Mouse (Mus musculus): ENCODE measurements at regions not wholly inside any gene's neighbourhood (a gene's known extent, or its start where the extent isn't known, plus 50 kb on each side); places are given as distances from the start of the nearest gene placed in this dataset.

DNA sequence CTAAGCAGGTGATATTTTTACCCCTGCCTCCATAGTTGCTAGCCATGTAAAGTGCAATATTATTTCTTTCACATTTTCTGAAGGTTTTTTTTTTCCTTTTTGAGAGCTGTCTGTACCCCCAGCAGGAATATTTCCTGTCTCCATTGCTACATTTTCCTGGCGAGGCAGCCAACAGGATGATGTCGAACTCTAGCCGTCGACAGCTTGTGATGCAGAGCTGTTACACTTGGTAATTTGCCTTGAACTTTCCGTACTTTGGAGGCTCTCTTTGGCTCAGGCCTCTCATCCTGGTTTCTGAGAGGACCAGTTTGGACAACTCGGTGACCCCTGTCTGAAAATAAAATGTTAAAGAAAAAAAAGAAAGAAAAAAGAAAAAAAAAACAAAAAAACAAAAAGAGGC, 260.3 kb downstream of the 4933412E24Rik start:
- H3K36me3 ChIP-seq, result no peaks in the 10 kb centered on the region
- WGBS, result 37% methylated on average over 6 of the region's 6 CpGs
- no peak overlapping the region for H3K27ac ChIP-seq (replicated peaks)
- H3K9ac ChIP-seq, result no peak overlapping the region
- H3K27me3 ChIP-seq, result no peaks in the 10 kb centered on the region
- no peak overlapping the region for H3K4me3 ChIP-seq (replicated peaks)
- no peaks in the 10 kb centered on the region for H3K9me3 ChIP-seq (replicated peaks)
- peaks cover 7% of the 10 kb centered on the region; the same call in 1 of the 2 replicates for H3K4me1 ChIP-seq
- ATAC-seq (ENCODE audit: insufficient number of reproducible peaks, low FRiP score, low TSS enrichment, low read depth), result no peak
- no peak overlapping the region for H3K4me2 ChIP-seq (replicated peaks)

DNA sequence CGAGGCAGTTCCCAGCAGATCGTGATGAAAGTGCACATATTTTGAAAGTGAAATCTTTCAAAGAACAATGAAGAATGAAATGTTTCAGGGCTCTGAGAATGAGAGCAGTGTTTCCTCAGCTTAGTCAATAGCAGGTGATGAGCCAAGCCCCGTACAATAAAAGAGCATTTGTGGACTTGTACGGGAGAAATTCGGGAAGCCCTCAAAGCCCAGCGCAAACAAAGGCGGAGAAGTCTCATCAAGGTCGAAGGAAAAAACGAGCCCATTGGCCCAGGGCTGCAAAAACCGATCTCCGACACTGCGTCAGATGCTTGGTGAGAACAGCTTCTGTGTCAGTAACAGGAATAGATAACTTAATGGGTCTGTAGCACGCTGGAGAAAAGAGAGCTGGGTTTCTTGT, 261.5 kb downstream of the 4933412E24Rik start:
- H3K9ac ChIP-seq, result no peak overlapping the region
- no peaks in the 10 kb centered on the region for H3K27me3 ChIP-seq
- no peaks in the 10 kb centered on the region for H3K36me3 ChIP-seq
- H3K4me1 ChIP-seq, result peaks cover 6% of the 10 kb centered on the region; the same call in 1 of the 2 replicates
- no peak overlapping the region for H3K4me2 ChIP-seq (replicated peaks)
- H3K27ac ChIP-seq (replicated peaks), result no peak overlapping the region
- 76% methylated on average over 13 of the region's 13 CpGs for WGBS
- H3K4me3 ChIP-seq (replicated peaks), result no peak overlapping the region
- no peak for ATAC-seq (ENCODE audit: insufficient number of reproducible peaks, low FRiP score, low TSS enrichment, low read depth)
- no peaks in the 10 kb centered on the region for H3K9me3 ChIP-seq (replicated peaks)

DNA sequence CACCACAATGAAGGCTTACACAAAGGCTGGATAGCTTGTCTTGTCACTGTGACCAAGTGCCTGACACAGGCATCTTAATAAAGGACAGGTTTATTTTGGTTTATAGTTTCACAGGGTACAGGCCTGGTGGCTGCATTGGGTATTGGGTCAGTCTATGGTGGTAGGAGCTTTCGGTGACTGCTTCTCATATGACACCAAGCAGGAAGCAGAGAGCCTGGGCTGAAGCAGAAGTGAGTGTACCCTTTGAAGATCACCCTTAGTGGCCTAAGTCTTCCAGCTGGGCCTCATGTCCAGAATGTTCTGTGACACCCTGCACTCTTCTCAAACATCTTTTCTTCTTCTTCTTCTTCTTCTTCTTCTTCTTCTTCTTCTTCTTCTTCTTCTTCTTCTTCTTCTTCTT, 264.1 kb downstream of the 4933412E24Rik start:
- Histone ChIP-seq H3K9ac (no peak overlapping the region), H3K4me2 (replicated peaks) (no peak overlapping the region), H3K9me3 (replicated peaks) (no peaks in the 10 kb centered on the region), H3K27ac (replicated peaks) (no peak overlapping the region), H3K36me3 (no peaks in the 10 kb centered on the region), H3K4me1 (no peaks in the 10 kb centered on the region), H3K4me3 (replicated peaks) (no peak overlapping the region), H3K27me3 (no peaks in the 10 kb centered on the region)
- 80% methylated on average over 1 of the region's 1 CpGs for WGBS
- no peak for ATAC-seq (ENCODE audit: insufficient number of reproducible peaks, low FRiP score, low TSS enrichment, low read depth)

DNA sequence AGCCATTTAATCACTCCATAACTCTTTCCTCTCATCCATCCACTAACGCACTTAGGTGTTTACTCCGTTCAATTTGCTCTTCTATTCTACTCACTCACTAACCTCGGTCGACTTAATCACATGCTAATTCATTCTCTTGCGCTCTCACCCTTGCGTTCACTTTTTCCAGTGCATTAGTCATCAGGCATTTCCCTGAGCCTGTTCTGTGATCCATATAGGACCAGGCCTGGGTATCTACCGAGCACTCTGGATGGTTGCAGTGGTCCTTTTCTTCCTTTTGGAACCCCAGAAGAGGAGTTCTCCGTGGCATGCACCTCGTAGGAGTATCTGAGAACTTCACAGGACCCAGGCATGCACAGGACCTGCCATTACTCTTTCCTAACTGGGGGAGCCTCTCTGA, 270.1 kb downstream of the 4933412E24Rik start:
- 77% methylated on average over 9 of the region's 9 CpGs for WGBS
- no peaks in the 10 kb centered on the region for H3K27me3 ChIP-seq
- no peak overlapping the region for H3K4me2 ChIP-seq (replicated peaks)
- no peak for ATAC-seq (ENCODE audit: insufficient number of reproducible peaks, low FRiP score, low TSS enrichment, low read depth)
- H3K9me3 ChIP-seq (replicated peaks), result no peaks in the 10 kb centered on the region
- no peak overlapping the region for H3K9ac ChIP-seq
- no peak overlapping the region for H3K27ac ChIP-seq (replicated peaks)
- no peak overlapping the region for H3K4me3 ChIP-seq (replicated peaks)
- H3K4me1 ChIP-seq, result no peaks in the 10 kb centered on the region
- no peaks in the 10 kb centered on the region for H3K36me3 ChIP-seq

DNA sequence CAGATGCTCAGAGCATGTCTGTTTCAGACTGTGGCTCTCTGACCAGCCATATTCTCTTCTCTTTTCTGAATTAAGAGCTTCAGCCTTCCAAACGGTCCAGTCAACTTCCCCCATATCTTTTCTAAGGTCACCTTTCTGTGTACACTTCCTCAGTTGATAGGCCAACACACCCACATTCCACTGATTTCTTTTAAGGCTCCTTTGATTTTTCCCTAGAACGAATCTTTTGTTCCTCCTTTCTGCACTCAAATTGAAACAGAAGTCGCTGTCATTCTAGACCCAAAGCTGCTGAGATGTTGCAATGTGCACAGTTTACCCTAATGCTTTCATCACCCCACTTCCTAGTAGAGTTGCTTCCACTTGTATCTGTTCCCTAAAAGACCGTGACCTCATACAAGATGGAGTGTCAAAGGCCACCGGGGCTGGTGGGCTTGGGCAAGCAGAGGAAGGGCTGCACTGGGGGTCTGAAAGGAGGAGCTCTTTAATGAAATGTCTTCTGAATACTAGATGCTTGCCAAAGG, 271.9 kb downstream of the 4933412E24Rik start:
- Histone ChIP-seq H3K36me3 (no peaks in the 10 kb centered on the region), H3K27me3 (no peaks in the 10 kb centered on the region), H3K4me3 (replicated peaks) (no peak overlapping the region), H3K4me2 (replicated peaks) (no peak overlapping the region), H3K9me3 (replicated peaks) (no peaks in the 10 kb centered on the region), H3K9ac (no peak overlapping the region), H3K27ac (replicated peaks) (no peak overlapping the region), H3K4me1 (no peaks in the 10 kb centered on the region)
- ATAC-seq (ENCODE audit: insufficient number of reproducible peaks, low FRiP score, low TSS enrichment, low read depth), result no peak
- WGBS, result 62% methylated on average over 5 of the region's 5 CpGs

DNA sequence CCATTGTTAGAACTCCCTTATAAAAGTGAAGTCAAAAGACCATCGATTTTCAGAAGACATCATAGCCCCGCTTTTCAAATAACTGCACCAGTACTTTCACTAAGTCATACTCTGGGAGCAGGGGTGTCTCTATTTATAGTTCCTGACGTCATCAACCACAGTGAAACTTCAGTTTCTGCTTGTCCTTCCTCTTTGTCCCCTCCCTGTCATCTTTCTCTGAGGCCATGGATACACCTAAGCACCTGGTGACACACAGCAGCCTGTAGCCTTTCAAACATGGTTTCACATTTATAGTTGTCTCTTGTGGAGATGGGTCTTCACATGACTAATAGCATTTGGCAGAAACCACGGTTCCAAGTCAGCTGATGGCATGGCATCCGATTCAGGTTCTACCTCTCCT, 277.2 kb downstream of the 4933412E24Rik start:
- no peak for ATAC-seq (ENCODE audit: insufficient number of reproducible peaks, low FRiP score, low TSS enrichment, low read depth)
- H3K9ac ChIP-seq, result no peak overlapping the region
- no peaks in the 10 kb centered on the region for H3K36me3 ChIP-seq
- H3K27ac ChIP-seq (replicated peaks), result no peak overlapping the region
- no peak overlapping the region for H3K4me2 ChIP-seq (replicated peaks)
- WGBS, result 77% methylated on average over 5 of the region's 5 CpGs
- H3K4me1 ChIP-seq, result no peaks in the 10 kb centered on the region
- H3K27me3 ChIP-seq, result no peaks in the 10 kb centered on the region
- no peak overlapping the region for H3K4me3 ChIP-seq (replicated peaks)
- H3K9me3 ChIP-seq (replicated peaks), result no peaks in the 10 kb centered on the region

DNA sequence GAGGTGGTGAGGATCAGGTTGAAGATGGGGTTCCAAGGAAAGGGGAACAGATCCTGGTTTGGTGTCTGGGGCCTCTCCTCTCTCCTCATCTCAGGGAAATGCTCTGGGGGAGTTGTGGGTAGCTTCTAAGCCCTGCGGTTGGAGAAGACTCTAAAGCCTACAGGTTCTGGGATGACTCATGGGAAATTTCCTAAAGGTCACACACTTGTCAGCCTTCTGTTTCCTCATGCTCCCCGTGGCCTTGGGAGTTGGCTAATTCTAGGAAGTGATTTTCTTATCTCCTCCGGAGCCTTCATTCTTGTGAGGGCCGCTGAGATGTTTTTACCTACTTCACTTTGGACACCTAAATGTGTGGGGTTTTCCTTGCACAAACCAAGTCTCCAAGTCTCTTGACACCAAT, 279.2 kb downstream of the 4933412E24Rik start:
- Histone ChIP-seq H3K27ac (replicated peaks) (no peak overlapping the region), H3K4me1 (no peaks in the 10 kb centered on the region), H3K9ac (no peak overlapping the region), H3K27me3 (no peaks in the 10 kb centered on the region), H3K36me3 (no peaks in the 10 kb centered on the region), H3K4me2 (replicated peaks) (no peak overlapping the region), H3K9me3 (replicated peaks) (no peaks in the 10 kb centered on the region), H3K4me3 (replicated peaks) (no peak overlapping the region)
- no peak for ATAC-seq (ENCODE audit: insufficient number of reproducible peaks, low FRiP score, low TSS enrichment, low read depth)
- 80% methylated on average over 4 of the region's 4 CpGs for WGBS

DNA sequence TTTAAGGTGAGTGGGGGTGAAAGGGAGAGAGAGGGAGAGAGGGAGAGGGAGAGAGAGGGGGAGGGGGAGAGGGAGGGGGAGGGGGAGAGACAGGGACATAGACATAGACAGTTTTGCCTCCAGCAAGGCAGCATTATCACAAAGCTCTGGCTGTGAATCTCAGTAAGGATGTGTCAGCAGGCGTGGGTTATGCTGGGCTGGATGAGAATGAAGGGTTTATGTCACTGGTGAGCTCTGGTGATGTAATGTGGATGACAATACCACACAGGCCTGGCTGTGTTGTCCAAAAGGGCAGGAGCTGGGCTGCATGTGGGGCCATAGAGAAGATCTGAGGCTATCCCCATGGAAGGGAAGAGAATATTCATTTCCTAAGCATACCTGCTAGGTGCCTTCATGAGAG, 282.0 kb downstream of the 4933412E24Rik start:
- no peak overlapping the region for H3K4me2 ChIP-seq (replicated peaks)
- no peak overlapping the region for H3K9ac ChIP-seq
- no peaks in the 10 kb centered on the region for H3K4me1 ChIP-seq
- ATAC-seq (ENCODE audit: insufficient number of reproducible peaks, low FRiP score, low TSS enrichment, low read depth), result no peak
- no peaks in the 10 kb centered on the region for H3K27me3 ChIP-seq
- no peaks in the 10 kb centered on the region for H3K9me3 ChIP-seq (replicated peaks)
- 44% methylated on average over 1 of the region's 1 CpGs for WGBS
- no peak overlapping the region for H3K4me3 ChIP-seq (replicated peaks)
- no peak overlapping the region for H3K27ac ChIP-seq (replicated peaks)
- H3K36me3 ChIP-seq, result no peaks in the 10 kb centered on the region

DNA sequence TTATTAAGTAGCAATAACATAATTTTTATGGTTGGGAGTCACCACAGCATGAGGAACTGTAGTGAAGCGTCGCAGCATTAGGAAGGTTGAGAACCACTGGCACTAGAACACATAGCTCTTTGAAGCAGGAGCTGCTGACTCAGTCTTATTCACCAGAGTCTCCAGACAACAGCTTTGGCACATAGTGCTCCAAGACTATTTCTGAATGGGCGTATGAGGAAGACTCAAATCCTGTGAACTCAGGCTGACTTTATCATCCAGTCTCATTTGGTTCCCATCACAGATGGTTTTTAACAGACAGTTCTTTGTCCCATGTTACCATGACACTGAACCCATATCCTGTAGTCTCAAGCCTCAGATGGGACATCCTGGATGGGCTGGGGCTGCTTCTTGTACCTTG, 282.5 kb downstream of the 4933412E24Rik start:
- Histone ChIP-seq H3K9ac (no peak overlapping the region), H3K27me3 (no peaks in the 10 kb centered on the region), H3K36me3 (no peaks in the 10 kb centered on the region), H3K9me3 (replicated peaks) (no peaks in the 10 kb centered on the region), H3K4me1 (no peaks in the 10 kb centered on the region), H3K4me3 (replicated peaks) (no peak overlapping the region), H3K4me2 (replicated peaks) (no peak overlapping the region), H3K27ac (replicated peaks) (no peak overlapping the region)
- no peak for ATAC-seq (ENCODE audit: insufficient number of reproducible peaks, low FRiP score, low TSS enrichment, low read depth)
- WGBS, result 90% methylated on average over 3 of the region's 3 CpGs

DNA sequence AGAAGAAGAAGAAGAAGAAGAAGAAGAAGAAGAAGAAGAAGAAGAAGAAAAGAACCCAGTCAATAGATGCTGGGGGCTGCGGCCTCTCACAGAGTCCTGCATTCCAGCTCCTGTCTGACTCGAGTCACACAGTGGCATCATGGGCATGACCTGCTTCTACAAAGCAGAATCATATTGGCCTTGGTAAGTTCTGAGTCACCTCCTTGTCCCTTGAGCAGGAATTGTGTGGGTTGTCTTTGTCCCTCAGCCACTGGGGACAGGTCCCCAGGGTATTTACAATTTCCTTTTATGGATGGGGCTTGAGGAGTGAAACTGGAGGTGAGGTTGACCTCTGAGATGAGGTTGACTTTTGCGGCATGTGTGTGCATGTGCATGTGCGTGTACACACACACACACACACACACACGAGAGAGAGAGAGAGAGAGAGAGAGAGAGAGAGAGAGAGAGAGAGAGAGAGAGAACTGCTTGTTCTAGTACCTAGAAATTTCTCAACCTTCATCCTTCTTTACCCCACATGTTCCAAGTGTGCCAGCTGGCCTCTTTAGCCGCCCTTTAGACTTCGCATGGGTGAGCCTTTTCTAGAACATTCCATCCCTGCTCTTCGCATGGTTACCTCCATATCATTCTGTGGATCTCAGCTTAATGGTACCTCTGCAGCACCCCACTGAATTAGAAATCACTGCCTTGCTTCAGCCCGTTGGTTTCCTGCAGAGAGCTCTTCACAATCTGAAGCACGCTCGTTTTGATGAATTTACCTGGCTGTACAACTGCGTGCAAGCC, 283.2 kb downstream of the 4933412E24Rik start:
- H3K4me3 ChIP-seq (replicated peaks), result no peak overlapping the region
- no peaks in the 10 kb centered on the region for H3K27me3 ChIP-seq
- H3K9me3 ChIP-seq (replicated peaks), result no peaks in the 10 kb centered on the region
- H3K27ac ChIP-seq (replicated peaks), result no peak overlapping the region
- ATAC-seq (ENCODE audit: insufficient number of reproducible peaks, low FRiP score, low TSS enrichment, low read depth), result no peak
- H3K4me1 ChIP-seq, result peaks cover 5% of the 10 kb centered on the region; the same call in 1 of the 2 replicates
- H3K9ac ChIP-seq, result no peak overlapping the region
- WGBS, result 80% methylated on average over 12 of the region's 12 CpGs
- H3K4me2 ChIP-seq (replicated peaks), result no peak overlapping the region
- H3K36me3 ChIP-seq, result no peaks in the 10 kb centered on the region

DNA sequence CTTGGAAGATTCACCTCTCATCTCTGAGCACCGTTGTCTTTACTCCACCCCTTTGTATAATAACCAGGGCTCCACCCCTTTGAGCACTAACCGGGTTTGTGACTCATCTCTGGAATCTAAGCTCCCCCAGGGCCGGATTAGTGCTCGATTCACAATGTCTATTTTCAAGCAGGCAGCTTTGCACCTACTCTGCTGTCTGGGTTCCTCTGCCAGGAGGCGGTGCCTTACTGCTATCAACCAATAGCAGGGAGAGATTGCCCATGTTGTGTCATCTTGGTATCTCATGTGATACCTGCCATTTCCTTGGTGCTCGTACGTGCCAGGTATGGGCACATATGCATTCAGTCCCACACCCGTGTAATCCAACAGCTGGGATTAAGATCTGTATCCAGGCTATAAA, 285.3 kb downstream of the 4933412E24Rik start:
- no peak overlapping the region for H3K4me2 ChIP-seq (replicated peaks)
- H3K4me3 ChIP-seq (replicated peaks), result no peak overlapping the region
- 60% methylated on average over 8 of the region's 8 CpGs for WGBS
- no peaks in the 10 kb centered on the region for H3K36me3 ChIP-seq
- no peak for ATAC-seq (ENCODE audit: insufficient number of reproducible peaks, low FRiP score, low TSS enrichment, low read depth)
- no peaks in the 10 kb centered on the region for H3K27me3 ChIP-seq
- no peak overlapping the region for H3K27ac ChIP-seq (replicated peaks)
- no peak overlapping the region for H3K9ac ChIP-seq
- H3K9me3 ChIP-seq (replicated peaks), result no peaks in the 10 kb centered on the region
- H3K4me1 ChIP-seq, result peaks cover 8% of the 10 kb centered on the region; the same call in 1 of the 2 replicates
